Mouse (Mus musculus): Measurements from ENCODE around the gene Shox2. TPM values are rescaled to one million over a fixed set of nuclear protein-coding genes. Genes with fewer than 3 reads are reported as not detected.

Shox2 gene
- polyA plus RNA-seq, 1 experiment, result 46.0 TPM

- TF ChIP-seq CTCF (IDR thresholded peaks at IDR 0.05; ENCODE audit: borderline replicate concordance, insufficient read depth, low read length) (no peak), POLR2A (IDR thresholded peaks at IDR 0.05; ENCODE audit: low read depth, low read length) (no peak)
- no peaks in the 10 kb centered on the region for H3K4me1 ChIP-seq (ENCODE audit: control insufficient read depth, insufficient read depth, low read length)
- no peak overlapping the region for H3K27ac ChIP-seq (ENCODE audit: insufficient read depth, low read length)
- H3K4me3 ChIP-seq (ENCODE audit: insufficient read depth, low read length), result no peak overlapping the region
Observed at GRCm38 (mm10) chr3:66967508-66967907, 14.1 kb downstream of the Shox2 start.

GRCm38 (mm10) chr3:66964884-66965283 lies 16.7 kb downstream of the Shox2 start:
- no peak overlapping the region for H3K27ac ChIP-seq (ENCODE audit: insufficient read depth, low read length)
- H3K4me3 ChIP-seq (ENCODE audit: insufficient read depth, low read length), result no peak overlapping the region
- no peak for TF ChIP-seq POLR2A (IDR thresholded peaks at IDR 0.05; ENCODE audit: low read depth, low read length)
- no peak for TF ChIP-seq CTCF (IDR thresholded peaks at IDR 0.05; ENCODE audit: borderline replicate concordance, insufficient read depth, low read length)
- no peaks in the 10 kb centered on the region for H3K4me1 ChIP-seq (ENCODE audit: control insufficient read depth, insufficient read depth, low read length)

- H3K27ac ChIP-seq (ENCODE audit: insufficient read depth, low read length), result no peak overlapping the region
- TF ChIP-seq POLR2A (IDR thresholded peaks at IDR 0.05; ENCODE audit: low read depth, low read length) (no peak), CTCF (IDR thresholded peaks at IDR 0.05; ENCODE audit: borderline replicate concordance, insufficient read depth, low read length) (no peak)
- H3K4me3 ChIP-seq (ENCODE audit: insufficient read depth, low read length), result no peak overlapping the region
- no peaks in the 10 kb centered on the region for H3K4me1 ChIP-seq (ENCODE audit: control insufficient read depth, insufficient read depth, low read length)
Observed at GRCm38 (mm10) chr3:66959972-66960371, 21.6 kb downstream of the Shox2 start.

GRCm38 (mm10) chr3:66955126-66955525 lies 26.4 kb downstream of the Shox2 start:
- H3K4me3 ChIP-seq (ENCODE audit: insufficient read depth, low read length), result no peak overlapping the region
- H3K4me1 ChIP-seq (ENCODE audit: control insufficient read depth, insufficient read depth, low read length), result no peaks in the 10 kb centered on the region
- TF ChIP-seq POLR2A (IDR thresholded peaks at IDR 0.05; ENCODE audit: low read depth, low read length) (no peak), CTCF (IDR thresholded peaks at IDR 0.05; ENCODE audit: borderline replicate concordance, insufficient read depth, low read length) (0 out of 2 replicates have a peak, but pooled peaks have one; percentile 11)
- no peak overlapping the region for H3K27ac ChIP-seq (ENCODE audit: insufficient read depth, low read length)

- TF ChIP-seq CTCF (IDR thresholded peaks at IDR 0.05; ENCODE audit: borderline replicate concordance, insufficient read depth, low read length), result no peak
- TF ChIP-seq POLR2A (IDR thresholded peaks at IDR 0.05; ENCODE audit: low read depth, low read length), result no peak
- no peak overlapping the region for H3K27ac ChIP-seq (ENCODE audit: insufficient read depth, low read length)
- H3K4me1 ChIP-seq (ENCODE audit: control insufficient read depth, insufficient read depth, low read length), result no peaks in the 10 kb centered on the region
Observed at GRCm38 (mm10) chr3:66939675-66940074, 41.9 kb downstream of the Shox2 start.

GRCm38 (mm10) chr3:66922436-66922835 lies 59.1 kb downstream of the Shox2 start:
- no peak overlapping the region for H3K27ac ChIP-seq (ENCODE audit: insufficient read depth, low read length)
- TF ChIP-seq CTCF (IDR thresholded peaks at IDR 0.05; ENCODE audit: borderline replicate concordance, insufficient read depth, low read length) (no peak), POLR2A (IDR thresholded peaks at IDR 0.05; ENCODE audit: low read depth, low read length) (no peak)

More at GRCm38 (mm10) chr3:66939675-66940074, 41.9 kb downstream of the Shox2 start:
- no peak overlapping the region for H3K4me3 ChIP-seq (ENCODE audit: insufficient read depth, low read length)

More at GRCm38 (mm10) chr3:66922436-66922835, 59.1 kb downstream of the Shox2 start:
- no peak overlapping the region for H3K4me3 ChIP-seq (ENCODE audit: insufficient read depth, low read length)
- H3K4me1 ChIP-seq (ENCODE audit: control insufficient read depth, insufficient read depth, low read length), result no peaks in the 10 kb centered on the region

Other genes with a start within 250 kb of the Shox2 start
- 36.5 and 44.9 TPM in 2 replicates for gene Rsrc1, start 381 bp downstream of the Shox2 start, polyA plus RNA-seq (2011; ENCODE audit: insufficient read length, low read depth, missing spikeins)